Mouse (Mus musculus): Measurements from ENCODE around the gene Mthfr. TPM values are rescaled to one million over a fixed set of nuclear protein-coding genes. Genes with fewer than 3 reads are reported as not detected.
A peak's percentile ranks its signal among the peaks of the same experiment; 100 is the strongest.

Mthfr gene
- total and polyA plus RNA-seq, 3 experiments: 15.3 to 17.0 (median 16.3) TPM

GRCm38 (mm10) chr4:148039254-148040028 lies 564 bp downstream of the Mthfr start:
- Histone ChIP-seq H3K4me3 (replicated peaks in 1 of 3; ENCODE audit: low read depth in 2 of 3, low read length in 2 of 3, poor library complexity in 1 of 3) (peak overlapping the region; percentile 84 to 88 (median 87)), H3K27ac (ENCODE audit: insufficient read depth, low read depth) (peak overlapping the region; percentile 26; the same call in 1 of the 2 replicates), H3K36me3 (replicated peaks in 1 of 2; ENCODE audit: control insufficient read depth in 1 of 2, insufficient read depth in 1 of 2, low read length in 1 of 2) (peaks cover 26 to 47% of the 10 kb centered on the region in 2 experiments), H3K27me3 (replicated peaks) (no peaks in the 10 kb centered on the region), H3K79me2 (replicated peaks; ENCODE audit: control insufficient read depth, extremely low read depth, insufficient read depth, poor library complexity, severe bottlenecking) (0 out of 2 replicates have a peak, but pooled peaks cover 6% of the 10 kb centered on the region), H3K9me3 (replicated peaks; ENCODE audit: low read length) (no peaks in the 10 kb centered on the region), H3K4me1 (ENCODE audit: control insufficient read depth in 1 of 2, insufficient read depth in 2 of 2) (peaks cover 12 to 54% of the 10 kb centered on the region in 2 experiments), H3K9ac (ENCODE audit: insufficient read depth, low read depth) (peak overlapping the region; percentile 90), H3K4me2 (ENCODE audit: insufficient read depth, low read depth, poor library complexity, severe bottlenecking) (peak overlapping the region; percentile 53)
- peak; percentile 23 for DNase-seq (ENCODE audit: extremely low read depth)
- in situ Hi-C loops (cut with MboI; ENCODE audit: low pct_ligation_motif_present, low pct_unique_long_range_greater_than_20kb, low sequenced_read_pairs): no loop called here
- no peak for TF ChIP-seq MYC (IDR thresholded peaks at IDR 0.05; ENCODE audit: low read depth, low read length)
- 0 out of 2 replicates have a peak, but pooled peaks have one; percentile 29 for TF ChIP-seq MAZ (IDR thresholded peaks at IDR 0.05; ENCODE audit: low read depth, low read length)
- no peak for TF ChIP-seq BHLHE40 (IDR thresholded peaks at IDR 0.05; ENCODE audit: low read depth, low read length)
- no peak for TF ChIP-seq USF2 (conservative IDR thresholded peaks at IDR 0.05; ENCODE audit: low read depth, low read length)
- peak; percentile 61; the same call in 1 of the 2 replicates for TF ChIP-seq CHD1 (IDR thresholded peaks at IDR 0.05; ENCODE audit: low read depth, low read length)
- 0 out of 2 replicates have a peak, but pooled peaks have one; percentile 38 for TF ChIP-seq MAX (IDR thresholded peaks at IDR 0.05; ENCODE audit: low read length)
- TF ChIP-seq SIN3A (IDR thresholded peaks at IDR 0.05; ENCODE audit: low read length): 0 out of 2 replicates have a peak, but pooled peaks have one; percentile 37
- 0 out of 2 replicates have a peak, but pooled peaks have one; percentile 21 for TF ChIP-seq ELF1 (IDR thresholded peaks at IDR 0.05; ENCODE audit: low read depth, low read length)
- TF ChIP-seq RAD21 (IDR thresholded peaks at IDR 0.05; ENCODE audit: low read depth, low read length): no peak
- dilution Hi-C loops (cut with MboI; ENCODE audit: extremely low pct_ligation_motif_present, extremely low pct_unique_long_range_greater_than_20kb, low sequenced_read_pairs): no loop called here

DNA sequence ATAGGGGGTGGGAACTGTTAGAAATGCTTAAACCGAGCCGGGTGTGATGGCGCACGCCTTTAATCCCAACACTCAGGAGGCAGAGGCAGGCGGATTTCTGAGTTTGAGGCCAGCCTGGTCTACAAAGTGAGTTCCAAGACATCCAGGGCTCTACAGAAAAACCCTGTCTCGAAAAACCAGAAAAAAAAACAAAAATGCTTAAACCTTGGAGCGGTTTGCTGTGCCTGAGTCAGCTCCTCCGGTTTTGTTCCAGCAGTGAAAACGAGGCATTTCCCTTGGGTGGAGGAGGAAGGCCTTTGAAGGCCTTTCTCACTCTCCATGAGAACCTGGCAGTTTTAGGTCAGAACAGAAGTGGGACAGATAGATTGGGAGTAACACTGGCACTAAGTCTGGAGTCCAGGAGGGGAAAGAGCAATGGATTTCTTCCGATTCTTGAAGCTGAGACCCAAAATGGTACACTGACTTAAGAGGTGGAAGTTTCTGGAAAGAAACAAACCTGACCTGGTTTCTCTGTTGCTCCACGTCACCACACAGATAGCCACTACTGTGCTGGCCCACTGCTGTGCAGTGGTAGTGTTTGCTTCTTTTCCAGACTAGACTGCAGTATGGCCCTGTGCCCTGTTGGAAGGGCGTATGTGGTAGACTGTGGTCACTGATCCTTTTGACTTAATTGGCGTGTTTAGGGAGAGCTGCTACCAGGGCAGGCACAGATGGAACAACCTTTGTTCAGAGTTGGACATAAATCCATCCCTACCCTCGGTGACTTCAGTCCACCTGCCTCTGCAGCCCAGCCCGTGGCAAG lies 1.4 kb downstream of the Mthfr start:
- peaks cover 13 to 54% of the 10 kb centered on the region in 2 experiments for H3K4me1 ChIP-seq (ENCODE audit: control insufficient read depth in 1 of 2, insufficient read depth in 2 of 2)
- H3K36me3 ChIP-seq (replicated peaks in 1 of 2; ENCODE audit: control insufficient read depth in 1 of 2, insufficient read depth in 1 of 2, low read length in 1 of 2): peaks cover 33 to 50% of the 10 kb centered on the region in 2 experiments
- H3K9me3 ChIP-seq (replicated peaks; ENCODE audit: low read length): no peaks in the 10 kb centered on the region
- no peak for DNase-seq (ENCODE audit: extremely low read depth)
- no peak for TF ChIP-seq GABPA (IDR thresholded peaks at IDR 0.05; ENCODE audit: insufficient replicate concordance, low read depth, low read length)
- TF ChIP-seq CHD1 (IDR thresholded peaks at IDR 0.05; ENCODE audit: low read depth, low read length): 0 out of 2 replicates have a peak, but pooled peaks have one; percentile 4
- dilution Hi-C loops (cut with MboI; ENCODE audit: extremely low pct_ligation_motif_present, extremely low pct_unique_long_range_greater_than_20kb, low sequenced_read_pairs) (no loop called here), in situ Hi-C loops (cut with MboI; ENCODE audit: low pct_ligation_motif_present, low pct_unique_long_range_greater_than_20kb, low sequenced_read_pairs) (no loop called here)
- no peaks in the 10 kb centered on the region for H3K27me3 ChIP-seq (replicated peaks)
- H3K27ac ChIP-seq (ENCODE audit: insufficient read depth, low read depth): no peak overlapping the region
- H3K4me3 ChIP-seq (replicated peaks in 1 of 3; ENCODE audit: low read depth in 2 of 3, low read length in 2 of 3, poor library complexity in 1 of 3): peak overlapping the region in 2 of 3 experiments; percentile 84 to 88
- H3K4me2 ChIP-seq (ENCODE audit: insufficient read depth, low read depth, poor library complexity, severe bottlenecking): peak overlapping the region; percentile 53
- H3K79me2 ChIP-seq (replicated peaks; ENCODE audit: control insufficient read depth, extremely low read depth, insufficient read depth, poor library complexity, severe bottlenecking): 0 out of 2 replicates have a peak, but pooled peaks cover 6% of the 10 kb centered on the region
- peak overlapping the region; percentile 90; the same call in 1 of the 2 replicates for H3K9ac ChIP-seq (ENCODE audit: insufficient read depth, low read depth)

All from CH12.LX (cell line).